Mouse (Mus musculus) heart, postnatal 25 days (tissue): ENCODE measurements around the gene Cdh16. TPM values are rescaled to one million over a fixed set of nuclear protein-coding genes. Genes with fewer than 3 reads are reported as not detected.
"Not testable (repeated sequence)": the region's sequence is repeated elsewhere in the genome, so short reads cannot be mapped to it uniquely, and the experiment has no call there.

Experiments
- DNase-seq: peaks from one replicate; pipeline ENCODE4 v3.0.0; 2022; ENCODE audit warnings: low spot score
- intact Hi-C: fragments of 180-260 bp; cut with DNase I; formaldehyde crosslinking; loops from one replicate; pipeline ENCODE4 v1.15.1; 2025
- total RNA-seq, 2 experiments: library from RNA; stranded (reverse); gene quantifications; 2 replicates each; pipeline ENCODE4 v1.2.3; 2021

Cdh16 gene
- total RNA-seq, 2 experiments from 2014 or later = 2.4 to 3.1 TPM

GRCm38 (mm10) chr8:104591133-104591834, 32.9 kb downstream of the Cdh16 start, which contains the start of gene Pdp2:
TSS of gene Pdp2 (plus strand) at chr8:104591451.
- intact Hi-C loops = no loop called here

DNA sequence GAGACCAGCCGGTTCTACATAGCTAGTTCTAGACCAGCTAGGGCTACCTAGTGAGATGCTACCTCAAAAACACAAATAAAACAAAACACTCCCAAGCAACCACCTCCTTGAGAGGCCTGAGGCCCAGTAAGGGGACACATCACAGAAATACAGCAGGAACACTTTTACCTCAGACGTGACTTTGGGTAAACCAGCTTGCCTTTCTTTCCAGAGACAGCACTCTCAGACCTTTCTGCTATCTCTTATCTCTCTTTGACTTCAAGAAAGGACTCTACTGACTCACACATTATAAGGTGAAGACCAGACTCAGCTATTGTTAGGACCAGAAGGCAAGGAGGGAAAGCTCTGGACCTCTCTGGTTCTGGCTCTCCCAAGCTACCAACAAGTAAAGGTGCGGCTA, 33.9 kb downstream of the Cdh16 start:
- intact Hi-C loops = no loop called here

More at GRCm38 (mm10) chr8:104591133-104591834, 32.9 kb downstream of the Cdh16 start, which contains the start of gene Pdp2:
- peak; percentile 86 for DNase-seq

DNA sequence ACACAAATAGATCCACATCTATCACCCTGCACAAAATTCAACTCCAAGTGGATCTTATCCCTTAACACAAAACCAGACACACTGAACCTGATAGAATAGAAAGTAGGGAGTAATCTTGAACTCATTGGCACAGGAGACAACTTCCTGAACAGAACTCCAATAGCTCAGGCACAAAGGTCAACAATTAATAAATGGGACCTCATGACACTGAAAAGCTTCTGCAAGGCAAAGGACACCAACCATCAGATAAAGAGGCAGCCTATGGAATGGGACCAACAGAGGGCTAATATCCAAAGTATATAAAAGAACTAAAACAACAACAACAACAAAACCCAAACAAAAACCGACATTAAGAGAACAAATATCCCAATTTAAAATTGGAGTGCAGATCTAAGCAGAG, 39.7 kb downstream of the Cdh16 start:
- intact Hi-C loops = no loop called here

More for the DNA sequence above, 33.9 kb downstream of the Cdh16 start:
- DNase-seq = no peak

DNA sequence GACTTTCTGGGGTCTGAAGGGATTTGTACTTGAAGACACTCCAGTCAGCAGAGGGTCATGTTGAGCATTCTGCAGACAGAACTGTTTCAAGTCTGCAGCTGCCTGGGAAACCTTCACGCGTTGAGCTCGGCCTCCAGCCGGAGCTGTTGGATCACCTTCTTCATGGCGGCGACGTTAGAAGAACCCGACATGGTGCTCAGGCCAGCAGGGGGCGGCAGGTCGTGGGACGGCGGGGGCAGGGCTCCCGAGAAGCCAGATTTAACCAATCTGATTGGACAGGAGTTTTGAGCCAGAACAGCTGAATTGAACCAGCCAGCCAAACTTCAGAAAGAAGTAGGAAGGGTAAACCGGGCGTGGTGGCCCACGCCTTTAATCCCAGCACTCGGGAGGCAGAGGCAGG, 46.6 kb downstream of the Cdh16 start:
- DNase-seq, intact Hi-C loops: not testable (repeated sequence)

More for the DNA sequence above, 39.7 kb downstream of the Cdh16 start:
- DNase-seq = no peak

GRCm38 (mm10) chr8:104576820-104577219, 47.4 kb downstream of the Cdh16 start:
- intact Hi-C loops = no loop called here
- DNase-seq = no peak

DNA sequence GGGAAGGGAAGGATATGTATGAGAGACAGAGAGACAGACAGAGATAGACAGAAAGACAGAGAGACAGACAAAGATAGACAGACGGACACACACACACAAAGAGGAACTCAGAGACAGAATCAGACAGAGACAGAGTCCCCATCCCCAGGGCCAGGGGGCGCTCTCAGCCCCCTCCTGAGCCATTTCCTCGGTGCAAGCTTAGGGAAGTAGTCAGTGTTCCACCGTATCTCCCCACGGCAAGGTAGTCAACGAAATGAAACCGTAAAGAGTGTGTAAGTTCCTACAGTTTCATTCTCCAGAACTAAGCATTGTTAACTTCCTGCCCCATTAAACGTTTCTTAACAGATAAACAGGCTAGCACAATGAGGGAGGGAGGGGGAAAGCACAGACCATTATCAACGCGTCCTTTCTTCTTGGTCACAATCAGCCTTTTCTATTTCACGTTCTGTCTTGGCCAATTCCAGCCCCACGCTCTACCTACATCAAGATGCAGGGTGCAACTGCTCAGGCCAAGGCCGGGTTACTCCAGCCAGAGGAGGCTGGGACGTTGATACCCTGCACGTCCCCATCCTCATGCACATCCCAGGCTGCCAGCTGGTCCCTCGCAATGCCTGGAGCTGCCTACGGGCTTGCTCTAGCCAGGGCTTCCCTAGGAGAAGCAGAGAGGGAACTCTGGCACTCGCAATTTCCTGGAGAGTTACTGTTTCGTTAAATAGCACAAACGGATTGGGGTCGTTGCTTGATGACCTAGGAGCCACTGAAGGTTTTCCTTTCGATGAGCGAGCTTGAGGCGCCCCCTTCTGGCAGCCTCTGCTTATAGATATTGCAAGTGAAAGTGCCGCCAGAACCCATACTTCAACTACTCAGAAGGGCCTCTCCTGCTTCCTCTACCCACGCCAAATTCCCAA, 53.5 kb downstream of the Cdh16 start:
- DNase-seq = peak; percentile 59
- intact Hi-C loops = loop anchor here (1.0 to 2.0 kb wide), 3 partner anchors 36 to 226 kb away; partner anchors contain the start of genes Car7, Dync1li2 and Nae1

GRCm38 (mm10) chr8:104569559-104569958, 54.6 kb downstream of the Cdh16 start:
- intact Hi-C loops = loop anchor here (10.0 kb wide), 1 partner anchor 315 kb away; the partner anchor contains the start of gene Cklf
- no peak for DNase-seq

- intact Hi-C loops = loop anchor here (10.0 kb wide), 1 partner anchor 311 kb away; the partner anchor contains the start of gene Cklf
- no peak for DNase-seq
Measured at GRCm38 (mm10) chr8:104565457-104565798, 58.8 kb downstream of the Cdh16 start.

DNA sequence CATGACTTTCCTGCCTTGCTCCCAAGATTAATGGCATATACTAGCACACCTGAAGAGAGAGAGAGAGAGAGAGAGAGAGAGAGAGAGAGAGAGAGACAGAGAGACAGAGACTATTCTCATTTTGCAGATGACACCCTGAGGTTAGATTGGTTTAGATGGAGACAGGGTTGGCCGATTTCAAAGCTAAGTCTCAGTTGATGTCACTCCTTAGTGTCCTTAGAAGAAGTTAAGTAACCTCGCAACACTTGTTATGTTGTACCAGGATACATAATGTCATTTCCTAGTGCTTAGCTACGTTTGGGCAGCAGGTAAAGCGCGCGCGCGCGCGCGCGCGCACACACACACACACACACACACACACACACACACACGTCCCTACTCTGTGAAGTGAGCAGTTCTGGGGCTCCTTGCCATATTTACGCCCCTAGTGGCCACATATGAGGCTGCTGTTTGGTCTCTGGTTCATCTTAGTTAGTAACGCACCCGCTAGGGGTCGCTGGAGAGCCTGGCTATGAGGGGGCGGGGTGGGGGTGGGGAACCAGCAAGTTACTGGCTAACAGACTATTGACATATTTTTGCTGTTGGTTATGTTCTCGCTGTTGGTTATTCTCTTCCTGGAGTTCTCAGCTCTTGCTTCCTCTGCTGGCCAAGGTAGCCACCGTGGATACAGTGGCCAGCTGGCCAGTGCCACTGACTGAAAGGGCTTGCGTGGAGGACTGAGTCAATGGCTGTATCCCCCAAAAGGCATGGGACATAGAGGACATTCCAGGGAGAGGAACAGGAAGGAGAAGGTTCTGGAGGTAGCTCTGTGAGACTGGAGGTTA, 59.4 kb downstream of the Cdh16 start:
- peak; percentile 56 for DNase-seq

DNA sequence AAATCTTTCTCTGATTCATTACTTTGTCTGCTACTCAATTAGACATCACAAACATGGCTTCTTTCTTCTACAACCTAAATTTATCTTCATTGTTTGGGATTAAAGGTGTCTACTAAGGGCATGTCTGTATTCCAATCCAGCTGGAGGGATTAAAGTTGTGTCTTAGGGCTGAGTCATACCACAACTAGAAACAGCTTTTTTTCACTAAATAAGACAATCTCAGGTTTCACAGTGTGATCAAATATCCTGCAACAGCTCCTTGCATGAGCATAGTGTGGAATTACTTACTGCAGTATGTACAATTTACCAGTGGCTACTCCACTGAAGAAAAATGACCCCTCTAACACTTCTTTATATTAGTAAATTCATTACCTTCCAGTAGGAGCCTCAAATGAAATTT, 63.5 kb downstream of the Cdh16 start:
- intact Hi-C loops = loop anchor here (10.0 kb wide), 1 partner anchor 306 kb away; the partner anchor contains the start of gene Cklf
- no peak for DNase-seq

More for the DNA sequence above, 59.4 kb downstream of the Cdh16 start:
- intact Hi-C loops = loop anchor here (10.0 kb wide), 1 partner anchor 310 kb away; the partner anchor contains the start of gene Cklf

DNA sequence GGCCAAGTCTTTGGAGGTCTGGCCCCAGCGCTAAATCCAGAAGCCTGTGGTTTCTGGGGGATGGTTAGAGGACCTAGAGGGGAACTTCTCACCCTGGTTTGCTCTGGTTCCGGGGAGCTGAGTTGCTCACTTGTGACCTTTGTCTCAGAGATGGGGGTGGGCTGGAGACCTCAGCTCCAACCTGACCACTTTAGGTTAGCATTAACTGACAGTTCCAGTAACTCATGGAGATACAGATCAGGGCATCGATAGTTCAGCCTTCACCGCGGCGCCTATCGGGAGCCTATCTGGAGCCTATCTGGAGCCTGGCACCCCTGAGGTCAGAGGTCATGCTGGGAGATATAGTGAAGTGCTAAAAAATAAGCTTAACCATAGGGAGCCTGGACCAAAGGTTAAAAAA, 67.0 kb downstream of the Cdh16 start:
- intact Hi-C loops = no loop called here
- DNase-seq = no peak

GRCm38 (mm10) chr8:104555191-104555590, 69.0 kb downstream of the Cdh16 start:
- DNase-seq = no peak
- intact Hi-C loops = no loop called here

Other genes starting within 250 kb of the Cdh16 start
- 10 to 100 TPM; 10.5 to 10.6 TPM for gene Cmtm4, start 228.6 kb downstream of the Cdh16 start, total RNA-seq
- 100 to 1,000 TPM in 1 of 2 experiments, 10 to 100 TPM in 1; 93.5 to 104 TPM for gene Dync1li2, start 181.3 kb downstream of the Cdh16 start, total RNA-seq
- gene Terb1, start 114.5 kb downstream of the Cdh16 start, total RNA-seq = not detected
- 10 to 100 TPM; 29.6 to 30.5 TPM for gene Nae1, start 89.8 kb downstream of the Cdh16 start, total RNA-seq
- gene Car7, start 89.7 kb downstream of the Cdh16 start, total RNA-seq = 1 to 10 TPM; 2.9 to 3.4 TPM
- 10 to 100 TPM; 20.1 to 29.0 TPM for gene Pdp2, start 32.9 kb downstream of the Cdh16 start, total RNA-seq
- gene Rrad, start 6.9 kb upstream of the Cdh16 start, total RNA-seq = 100 to 1,000 TPM; 323 to 376 TPM
- 10 to 100 TPM; 58.7 to 66.5 TPM for gene Ciao2b, start 17.6 kb upstream of the Cdh16 start, total RNA-seq
- gene Ces2a, start 109.6 kb upstream of the Cdh16 start, total RNA-seq = not detected
- under 1 TPM; 0.14 to 0.31 TPM for gene Ces2b, start 207.2 kb upstream of the Cdh16 start, total RNA-seq
- not detected for gene Ces2c, start 222.7 kb upstream of the Cdh16 start, total RNA-seq